Mouse (Mus musculus) small intestine, adult 2 months (tissue): ENCODE results near the gene Intu.

Experiments used
- CTCF ChIP-seq: fragments of 200-500 bp; IDR thresholded peaks from 2 replicates; pipeline ENCODE4 v1.5.1; 2012; ENCODE audit warnings: low read depth, mild to moderate bottlenecking, control low read depth, inconsistent platforms, low read length, moderate library complexity, mixed read lengths; ENCODE audit not compliant: insufficient replicate concordance, insufficient read length; ENCODE audit errors: extremely low read depth
- POLR2A ChIP-seq: fragments of 200-500 bp; IDR thresholded peaks from 2 replicates; pipeline ENCODE4 v1.6.1; 2012; ENCODE audit warnings: low read depth, mild to moderate bottlenecking, control low read depth, inconsistent platforms, low read length, moderate library complexity

DNA sequence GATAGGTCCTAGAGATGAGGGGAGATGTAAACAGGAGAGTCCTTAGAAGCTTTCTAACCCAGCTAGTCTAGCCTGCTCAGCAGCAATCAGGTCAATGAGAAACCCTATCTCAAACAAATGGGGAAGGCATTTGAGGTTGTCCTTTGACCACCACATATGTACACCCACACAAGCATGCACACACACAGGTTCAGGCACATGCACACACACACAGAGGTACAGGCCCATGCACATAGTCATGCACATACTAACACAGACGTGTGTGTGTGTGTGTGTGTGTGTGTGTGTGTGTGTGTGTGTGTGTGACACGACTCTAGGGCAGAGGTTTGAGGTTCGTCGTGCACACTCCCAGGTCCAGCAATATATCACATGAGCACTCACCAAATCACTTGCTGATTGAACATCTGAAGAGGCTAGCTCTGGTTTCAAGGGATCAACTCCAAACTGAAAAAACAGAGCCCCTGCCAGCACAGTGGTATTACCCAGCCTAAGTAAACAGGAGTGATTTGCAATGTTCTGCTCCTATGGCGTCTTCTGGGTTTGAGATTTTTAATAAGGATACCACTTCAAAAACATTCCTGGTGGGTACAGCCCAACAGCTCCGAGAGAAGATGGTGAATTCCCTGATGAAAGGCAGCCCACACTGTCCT, 22.0 kb upstream of the Intu start:
- TF ChIP-seq POLR2A (no peak), CTCF (no peak)
